Mouse (Mus musculus) megakaryocyte progenitor cell, adult 5-6 weeks (primary cell): ENCODE data around the gene Minar1. TPM values are rescaled to one million over a fixed set of nuclear protein-coding genes. Genes with fewer than 3 reads are reported as not detected.

Experiments
- ATAC-seq: replicated peaks from 2 replicates; pipeline ENCODE4 v1.8.0; 2016; ENCODE audit warnings: mild to moderate bottlenecking, moderate TSS enrichment, inconsistent platforms; ENCODE audit not compliant: poor library complexity
- total RNA-seq, 2 experiments: library from RNA; stranded (forward) in 1 of 2; stranded (reverse) in 1 of 2; fragments of 157-497, 149-512 nt in 1 of 2; fragments of 200-1000 nt in 1 of 2; gene quantifications; 2 replicates each; pipeline versions ENCODE4 v1.2.3 to v1.2.4; 2015 to 2017

Gene Minar1
- total RNA-seq (2015) (not detected in 2 replicates), total RNA-seq (2017) (not detected in 2 replicates)

GRCm38 (mm10) chr9:89623006-89623760, at the start of gene Minar1:
TSS of gene Minar1 (minus strand) at chr9:89623125.
- ATAC-seq: peak; percentile 81

DNA sequence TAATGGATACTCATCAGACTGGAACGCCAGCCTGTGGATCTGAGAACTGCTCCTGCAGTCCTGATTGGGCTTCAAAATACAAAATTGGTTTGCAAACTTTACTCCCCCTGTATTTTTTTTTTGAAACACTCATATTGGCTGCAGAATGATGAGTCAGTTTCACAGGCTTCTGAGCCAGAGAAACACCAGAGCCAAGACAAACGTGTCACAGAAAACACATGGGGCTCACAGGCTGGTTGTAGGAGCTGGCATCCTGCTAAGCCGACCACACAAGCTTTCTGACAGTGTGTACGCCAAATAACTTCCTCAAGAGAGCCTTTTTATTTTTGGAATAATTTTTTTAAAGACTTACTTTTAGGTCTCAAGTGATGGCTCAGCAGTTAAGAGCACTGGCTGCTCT, 47.0 kb upstream of the Minar1 start:
- ATAC-seq: no peak

- peak; percentile 96 for ATAC-seq
These were observed 44.5 kb upstream of the Minar1 start for GRCm38 (mm10) chr9:89667306-89667942.

- peak; percentile 98 for ATAC-seq
These were observed 28.0 kb upstream of the Minar1 start for GRCm38 (mm10) chr9:89650913-89651312.

GRCm38 (mm10) chr9:89637453-89637852, 14.5 kb upstream of the Minar1 start:
- ATAC-seq: peak; percentile 98

DNA sequence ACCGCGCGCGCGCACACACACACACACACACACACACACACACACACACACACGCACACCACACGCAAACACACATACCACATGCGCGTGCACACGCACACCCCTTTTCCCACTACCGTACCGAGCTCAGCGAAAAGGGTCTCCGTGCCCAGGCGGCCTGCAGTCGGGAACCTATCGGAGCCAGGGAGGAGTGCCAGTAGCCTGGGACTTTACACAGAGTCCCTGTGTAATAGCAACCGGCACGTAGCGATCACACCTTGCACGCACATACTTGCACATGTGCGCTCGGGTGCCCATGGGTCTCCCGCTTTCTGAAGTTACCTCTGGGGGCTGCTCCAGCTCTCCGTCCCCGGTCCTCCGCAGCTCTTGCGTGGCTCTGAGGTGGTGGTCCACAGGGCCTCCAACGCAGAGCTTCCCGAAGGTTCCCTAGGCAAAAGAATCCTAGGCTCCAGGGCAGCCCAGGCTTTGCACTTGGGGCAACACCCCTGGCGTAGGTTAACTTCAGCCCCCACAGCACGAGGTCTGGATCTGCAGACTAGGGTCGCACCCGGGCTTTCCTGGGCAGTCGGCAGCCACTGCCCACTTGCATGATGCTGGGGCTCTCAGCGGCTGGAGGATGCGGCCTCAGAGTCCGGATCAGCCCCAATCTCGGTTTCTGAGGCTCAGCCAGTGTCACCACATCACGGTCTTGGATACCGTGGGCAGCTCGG, 474 bp downstream of the Minar1 start:
- ATAC-seq: peak; percentile 13; the same call in 1 of the 2 replicates

DNA sequence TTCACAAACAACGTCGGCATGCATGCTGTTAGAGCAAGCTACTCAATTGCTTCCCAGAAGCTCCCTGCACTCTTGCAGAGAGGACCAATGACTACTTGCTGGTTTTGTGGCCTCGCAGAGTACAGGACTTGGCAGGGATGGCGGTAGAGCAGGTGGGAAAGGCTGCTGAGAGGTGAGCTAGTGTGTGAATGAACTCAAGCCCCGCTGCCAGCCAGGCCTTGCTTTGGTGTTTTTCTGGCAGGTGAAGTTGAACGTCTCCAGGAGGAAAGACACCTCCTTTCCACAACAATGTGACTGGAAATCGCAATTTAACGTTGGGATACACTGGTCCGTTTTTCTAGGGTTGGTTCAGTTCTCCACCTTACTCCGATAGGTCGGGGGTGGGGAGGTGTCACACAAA, 1.2 kb downstream of the Minar1 start:
- ATAC-seq: no peak

DNA sequence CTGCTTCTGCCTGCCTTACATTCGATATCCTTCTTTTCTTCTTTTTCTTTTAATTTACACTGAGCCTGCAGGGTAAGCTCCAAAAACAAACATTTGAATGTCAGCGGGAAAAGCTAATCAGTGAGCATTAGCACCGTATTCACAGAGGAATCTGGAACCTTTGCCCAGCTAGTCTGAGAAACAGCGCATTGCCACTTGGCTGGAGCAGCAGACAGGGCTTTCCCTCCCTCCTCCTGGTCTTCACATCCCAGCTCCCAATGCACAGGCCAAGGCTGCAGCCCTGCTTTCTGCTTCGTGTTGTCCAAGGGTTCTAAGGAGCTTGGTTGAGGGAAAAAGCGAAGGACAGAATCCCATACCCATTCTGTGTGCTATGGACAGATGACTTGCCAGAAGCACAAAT, 2.6 kb downstream of the Minar1 start:
- no peak for ATAC-seq

GRCm38 (mm10) chr9:89616946-89617345, 6.0 kb downstream of the Minar1 start:
- ATAC-seq: no peak

DNA sequence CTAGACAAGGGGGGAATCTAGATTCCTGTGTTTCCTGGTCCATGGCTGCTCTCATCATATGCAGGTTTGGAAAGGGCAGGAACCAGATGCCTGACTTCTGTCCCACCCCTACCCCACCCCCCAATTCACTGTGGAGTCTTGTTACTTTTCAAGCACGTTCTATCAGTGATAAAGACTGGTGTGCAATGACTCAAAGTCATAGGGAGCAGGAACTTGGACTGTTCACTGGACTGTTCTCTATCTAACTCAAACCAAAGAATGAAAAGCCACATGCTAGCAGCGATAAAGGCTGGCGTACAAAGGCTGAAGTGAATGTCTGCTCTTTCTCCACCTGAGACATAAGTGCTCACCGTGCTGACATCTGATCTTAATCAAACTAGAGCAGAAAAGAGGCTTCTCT, 12.3 kb downstream of the Minar1 start:
- ATAC-seq: no peak

DNA sequence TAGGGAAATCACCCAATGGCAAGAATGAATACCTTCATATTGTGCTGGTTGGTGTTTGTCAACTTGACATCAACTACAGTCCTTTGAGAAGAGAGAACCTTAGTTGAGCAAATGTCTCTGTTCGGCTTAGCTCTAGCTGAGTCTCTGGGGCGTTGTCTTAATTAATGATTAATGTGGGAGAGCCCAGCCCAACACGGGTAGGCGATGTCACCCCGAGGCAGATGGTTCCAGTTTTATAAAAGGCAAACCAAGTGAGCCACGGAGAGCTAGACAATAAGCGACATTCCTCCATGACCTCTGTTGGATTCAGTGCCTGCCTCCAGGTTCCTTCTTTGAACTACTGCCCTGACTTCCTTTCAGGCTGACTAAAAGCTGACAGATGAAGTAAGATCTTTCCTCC, 15.6 kb downstream of the Minar1 start:
- ATAC-seq: no peak

DNA sequence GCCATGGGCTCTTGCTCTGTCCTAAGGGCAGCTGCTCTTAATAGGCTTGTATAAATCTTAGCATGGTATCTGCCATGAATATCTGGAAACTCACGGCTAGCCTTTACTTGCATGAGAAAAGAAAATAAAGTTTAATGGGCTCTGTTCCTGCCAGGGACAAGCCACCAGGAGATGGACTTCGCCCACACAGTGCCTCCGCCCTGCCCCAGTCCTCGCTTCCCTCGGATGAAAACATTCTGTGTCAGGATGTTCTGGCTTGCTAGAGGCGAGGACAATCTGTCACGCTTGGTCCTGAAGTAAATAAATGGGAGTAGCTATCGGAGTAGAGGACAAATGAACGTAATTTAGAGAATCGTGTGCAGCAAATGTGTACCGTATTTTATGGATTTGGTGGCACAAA, 16.7 kb downstream of the Minar1 start:
- ATAC-seq: no peak

DNA sequence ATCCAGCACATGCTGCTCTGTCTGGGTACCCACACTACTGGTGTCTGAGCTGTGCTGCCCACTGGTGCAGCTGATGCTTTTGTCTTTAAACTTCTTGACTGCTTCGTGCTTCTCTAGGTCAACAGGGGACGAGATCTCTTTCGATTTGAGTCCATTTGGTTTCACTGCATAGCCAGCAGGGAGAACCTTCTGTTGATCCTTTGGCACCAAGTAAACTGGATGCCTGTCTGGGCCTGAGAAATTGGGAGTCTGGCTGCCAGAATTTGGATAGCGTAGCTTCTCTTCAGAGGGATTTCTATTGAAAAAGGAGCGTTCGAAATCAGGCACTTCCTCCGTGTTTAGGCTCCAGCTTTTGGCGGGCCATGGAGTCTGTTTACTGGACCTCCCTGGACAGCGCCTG, 21.0 kb downstream of the Minar1 start:
- no peak for ATAC-seq

GRCm38 (mm10) chr9:89600677-89601076, 22.2 kb downstream of the Minar1 start:
- no peak for ATAC-seq

DNA sequence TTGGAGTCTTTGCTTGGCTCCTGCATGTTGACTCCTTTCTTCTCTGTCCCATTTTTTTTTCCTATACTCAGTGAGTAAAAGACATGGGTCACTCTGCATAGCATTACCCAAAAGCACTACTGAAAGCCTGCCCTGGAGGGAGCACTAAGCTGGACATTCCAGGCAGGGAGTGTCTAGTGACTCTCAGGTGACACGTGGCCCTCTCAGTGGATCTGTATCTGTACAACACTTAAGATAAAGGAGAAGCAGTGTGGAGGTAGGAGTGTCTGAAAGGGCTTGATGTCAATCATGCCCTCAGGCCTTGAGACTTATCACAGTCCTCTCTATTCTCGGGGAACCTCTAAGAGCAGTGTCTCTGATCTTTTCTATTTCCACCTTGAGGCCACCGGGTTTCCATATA, 25.9 kb downstream of the Minar1 start:
- ATAC-seq: no peak

DNA sequence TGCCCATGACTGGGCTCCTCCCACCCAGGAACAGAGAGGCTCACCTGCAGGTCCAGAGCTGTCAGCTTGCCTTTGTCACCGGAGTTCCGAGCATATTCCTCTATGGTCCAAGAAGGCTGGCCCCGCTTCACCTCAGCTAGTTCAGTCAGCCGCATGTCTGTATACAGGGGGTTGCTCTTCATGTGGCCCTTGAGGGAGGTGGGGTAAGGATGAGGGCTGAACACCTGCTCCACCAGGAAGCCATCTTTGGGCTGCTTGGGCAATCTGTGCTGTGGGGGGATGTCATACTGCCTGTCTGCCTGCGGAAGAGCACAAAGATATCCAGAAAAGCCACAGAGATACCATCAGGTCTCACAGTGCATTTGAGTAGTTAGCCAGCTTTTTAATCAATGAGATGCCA, 26.5 kb downstream of the Minar1 start:
- no peak for ATAC-seq

GRCm38 (mm10) chr9:89592391-89592790, 30.5 kb downstream of the Minar1 start:
- ATAC-seq: no peak

DNA sequence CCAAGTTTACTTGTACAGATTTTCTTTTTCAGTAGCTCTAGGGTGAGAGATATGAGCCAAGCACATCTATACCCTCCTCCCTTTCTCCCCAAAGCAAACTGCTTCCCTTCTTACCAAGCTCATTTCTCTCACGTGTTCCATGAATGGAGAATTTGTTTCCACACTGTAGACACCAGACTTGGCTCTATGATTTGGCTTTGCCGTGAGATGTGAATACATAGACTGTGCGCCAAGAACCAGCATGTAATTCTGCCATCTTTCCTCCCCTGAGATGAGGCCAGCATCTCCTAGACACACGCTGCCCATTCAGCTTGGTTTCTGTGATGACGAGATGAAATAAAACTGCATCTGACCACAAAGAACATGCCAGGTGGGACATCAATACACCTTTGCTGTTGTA, 44.5 kb downstream of the Minar1 start:
- no peak for ATAC-seq

GRCm38 (mm10) chr9:89552663-89553062, 70.3 kb downstream of the Minar1 start:
- no peak for ATAC-seq
